Comparison of ENCODE assay signal across 9 mouse cellular contexts in genomic region chr1:42696371-42697031, GRCm38 (mm10). TPM values are rescaled to one million over a fixed set of nuclear protein-coding genes. Genes with fewer than 3 reads are reported as not detected.
DNase-seq lines count a peak whose midpoint lies in the region; ATAC-seq lines count a peak whose summit lies in the region.
"Had no signal": no experiment of that assay in that cellular context is flagged by ENCODE, and none has a peak within 500 bp of the region (broad histone marks: within the 10 kb centered on the region; RNA-seq: fewer than 3 reads in every experiment).

No protein-coding gene starts in this region.

- H3K27me3 ChIP-seq in hindbrain, embryonic 14.5 days (ENCODE audit: control insufficient read depth, insufficient read depth, low read length) = no peaks in the 10 kb centered on the region
- peaks cover 97% of the 10 kb centered on the region for H3K27me3 ChIP-seq in liver, embryonic 15.5 days

- no peak for ATAC-seq in hindbrain, embryonic 14.5 days (ENCODE audit: low FRiP score)
- ATAC-seq in liver, embryonic 15.5 days (ENCODE audit: insufficient read depth) = no peak

- under 1% methylated on average over 39 of the region's 62 CpGs for WGBS in hindbrain, embryonic 14.5 days
- under 1% methylated on average over 37 of the region's 62 CpGs for WGBS in liver, embryonic 15.5 days (ENCODE audit: insufficient replicate concordance)

- peaks cover 6% of the 10 kb centered on the region; the same call in 1 of the 2 replicates for H3K4me1 ChIP-seq in hindbrain, embryonic 14.5 days (replicated peaks; ENCODE audit: control insufficient read depth, insufficient read depth, low read length)
- H3K4me1 ChIP-seq in liver, embryonic 15.5 days (replicated peaks) = peaks cover 14% of the 10 kb centered on the region

- peak; percentile 68 to 71 for DNase-seq in cerebellum, postnatal 10 days
- DNase-seq in cerebellum, adult 11-12 months = no peak
- peak; percentile 10 for DNase-seq in ovary, postnatal 36 days (ENCODE audit: low spot score)
- no peak for DNase-seq in ovary, adult 18-20 months (ENCODE audit: low spot score)
- no peak for DNase-seq in hindbrain, embryonic 14.5 days (ENCODE audit: low spot score)
- DNase-seq in yolk sac, embryonic 10.5 days (ENCODE audit: low spot score) = no peak
- DNase-seq in thymus, adult 18-20 months = no peak

- no peaks in the 10 kb centered on the region for H3K9me3 ChIP-seq in hindbrain, embryonic 14.5 days (ENCODE audit: control insufficient read depth, low read length)
- H3K9me3 ChIP-seq in liver, embryonic 15.5 days (replicated peaks) = no peaks in the 10 kb centered on the region

- peak overlapping the region; percentile 98 for H3K27ac ChIP-seq in hindbrain, embryonic 14.5 days
- H3K27ac ChIP-seq in liver, embryonic 15.5 days (replicated peaks) = no peak overlapping the region

- H3K36me3 ChIP-seq in hindbrain, embryonic 14.5 days (replicated peaks; ENCODE audit: control insufficient read depth, insufficient read depth) = peaks cover 24% of the 10 kb centered on the region
- H3K36me3 ChIP-seq in liver, embryonic 15.5 days (replicated peaks) = no peaks in the 10 kb centered on the region

- peak overlapping the region; percentile 99 for H3K4me2 ChIP-seq in hindbrain, embryonic 14.5 days (replicated peaks)
- peak overlapping the region; percentile 56 for H3K4me2 ChIP-seq in liver, embryonic 15.5 days

- peak overlapping the region; percentile 85 for H3K9ac ChIP-seq in hindbrain, embryonic 14.5 days
- no peak overlapping the region for H3K9ac ChIP-seq in liver, embryonic 15.5 days

- peak overlapping the region; percentile 89 for H3K4me3 ChIP-seq in hindbrain, embryonic 14.5 days (replicated peaks; ENCODE audit: low read length)
- peak overlapping the region; percentile 33 for H3K4me3 ChIP-seq in liver, embryonic 15.5 days (replicated peaks)

RNA-seq across cellular contexts. Expression of gene Pou3f3, which starts 0.9 kb away (rescaled TPM):
- polyA plus RNA-seq in hindbrain, embryonic 14.5 days (2014; fragmentation: Nextera tagmentation; extraction: Ambion mirVana) = 10.6 and 11.5 TPM in 2 replicates
- polyA plus RNA-seq in liver, embryonic 15.5 days (2015; fragmentation: Nextera tagmentation; extraction: Ambion mirVana) = 0.02 and 0.03 TPM in 2 replicates
- polyA plus RNA-seq: C2C12 had no signal

Comparison
In these comparisons a context has a peak if more than half of its experiments do, and no peak if none do; other contexts are left out.
1. DNase-seq: peak in cerebellum, postnatal 10 days (2 of 2) and ovary, postnatal 36 days (single experiment); none in cerebellum, adult 11-12 months (single experiment), ovary, adult 18-20 months (single experiment), hindbrain, embryonic 14.5 days (single experiment), yolk sac, embryonic 10.5 days (single experiment) and thymus, adult 18-20 months (0 of 2).
2. RNA of gene Pou3f3, which starts 0.9 kb away (polyA plus RNA-seq): 10.6 to 11.5 TPM in hindbrain, embryonic 14.5 days; 0.02 to 0.03 TPM in liver, embryonic 15.5 days; every median in the first group is over 10 times any median in the second.